Mouse (Mus musculus) liver, postnatal 0 days (tissue): ENCODE data around the gene Hpse2.
A peak's percentile ranks its signal among the peaks of the same experiment; 100 is the strongest.

Source experiments
- CTCF ChIP-seq: sonication (generic); IDR thresholded peaks from 2 replicates; pipeline ENCODE4 v1.5.1; 2016; ENCODE audit warnings: antibody characterized with exemption, low read depth
- EP300 ChIP-seq: IDR thresholded peaks from 2 replicates; pipeline ENCODE4 v1.6.1; 2016; ENCODE audit warnings: antibody characterized with exemption, low read depth, mild to moderate bottlenecking

- TF ChIP-seq CTCF (peak; percentile 58), EP300 (no peak)
Observed at GRCm38 (mm10) chr19:43027305-43027704, 360.9 kb downstream of the Hpse2 start.
